Mouse (Mus musculus): ENCODE results near the gene Hacd2. TPM values are rescaled to one million over a fixed set of nuclear protein-coding genes. Genes with fewer than 3 reads are reported as not detected.
A peak's percentile ranks its signal among the peaks of the same experiment; 100 is the strongest.

The Hacd2 gene
- polyA plus RNA-seq, 1 experiment from 2014 or later, result 120 TPM

- Histone ChIP-seq H3K4me1 (no peaks in the 10 kb centered on the region), H3K9ac (no peak overlapping the region), H3K27ac (replicated peaks) (0 out of 2 replicates have a peak overlapping the region, but pooled peaks have one; percentile 79), H3K36me3 (peaks cover 12% of the 10 kb centered on the region), H3K4me2 (replicated peaks) (no peak overlapping the region), H3K27me3 (no peaks in the 10 kb centered on the region), H3K4me3 (replicated peaks) (no peak overlapping the region), H3K9me3 (replicated peaks) (no peaks in the 10 kb centered on the region)
- 83% methylated on average over 5 of the region's 5 CpGs for WGBS
- no peak for ATAC-seq (ENCODE audit: insufficient number of reproducible peaks, low FRiP score, low TSS enrichment, low read depth)
These were observed 12.7 kb downstream of the Hacd2 start for GRCm38 (mm10) chr16:35034971-35035370.

DNA sequence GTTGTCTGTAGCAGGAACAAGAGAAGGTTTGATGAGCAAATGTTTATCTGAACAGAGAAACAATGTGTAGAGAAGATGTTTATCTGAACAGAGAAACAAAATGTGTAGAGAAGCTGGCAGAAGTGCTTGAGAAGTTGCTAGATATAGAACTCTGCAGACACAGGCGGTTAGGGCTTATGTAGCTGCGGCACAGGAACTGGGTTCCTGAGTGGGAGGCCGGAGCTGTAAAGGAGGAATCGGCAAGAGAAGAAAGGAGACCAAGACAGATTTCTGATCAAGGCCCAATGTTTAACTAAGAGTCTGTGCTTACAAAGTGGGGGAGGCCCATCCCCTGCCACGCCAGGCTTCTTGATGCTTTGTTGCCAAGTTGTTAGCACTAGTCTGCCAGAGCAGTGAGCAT is 14.5 kb downstream of the Hacd2 start:
- Histone ChIP-seq H3K4me1 (no peaks in the 10 kb centered on the region), H3K9ac (no peak overlapping the region), H3K27me3 (no peaks in the 10 kb centered on the region), H3K4me2 (replicated peaks) (no peak overlapping the region), H3K9me3 (replicated peaks) (no peaks in the 10 kb centered on the region), H3K36me3 (peaks cover 18% of the 10 kb centered on the region), H3K4me3 (replicated peaks) (no peak overlapping the region), H3K27ac (replicated peaks) (no peak overlapping the region)
- 75% methylated on average over 5 of the region's 5 CpGs for WGBS
- no peak for ATAC-seq (ENCODE audit: insufficient number of reproducible peaks, low FRiP score, low TSS enrichment, low read depth)

DNA sequence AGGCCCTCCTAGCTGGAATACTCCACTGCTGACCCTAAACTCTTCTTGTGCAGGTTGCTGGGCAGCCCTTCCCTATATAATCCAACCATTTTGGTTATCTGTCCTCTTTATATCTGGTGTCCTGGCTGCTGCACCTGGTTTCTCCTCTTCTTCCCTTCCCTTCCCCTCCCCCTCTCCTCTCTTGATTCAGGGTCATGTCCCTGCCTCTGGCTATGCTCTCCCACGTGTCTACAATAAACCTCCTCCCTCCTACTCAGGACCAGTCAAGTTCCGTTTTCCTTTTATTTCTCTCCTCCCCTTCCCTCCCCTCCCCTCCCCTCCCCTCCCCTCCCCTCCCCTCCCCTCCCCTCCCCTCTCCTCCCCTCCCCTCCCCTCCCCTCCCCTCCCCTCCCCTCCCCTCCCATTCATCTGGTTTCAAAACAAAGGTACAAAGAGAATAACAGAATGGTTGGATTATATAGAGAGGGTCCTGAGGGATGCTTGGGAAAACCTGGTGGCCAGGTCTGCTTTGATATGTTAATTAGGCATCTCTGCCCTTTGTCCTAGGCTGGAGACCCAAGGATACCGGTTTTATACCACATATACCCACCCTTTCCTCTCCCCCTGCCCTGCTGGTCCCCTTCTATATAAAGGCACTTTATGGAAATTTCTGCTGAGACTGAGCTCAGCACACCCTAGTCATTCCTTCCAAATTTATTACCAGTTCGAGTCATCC is 16.3 kb downstream of the Hacd2 start:
- H3K9ac ChIP-seq, result no peak overlapping the region
- no peaks in the 10 kb centered on the region for H3K4me1 ChIP-seq
- H3K27ac ChIP-seq (replicated peaks), result no peak overlapping the region
- no peak for ATAC-seq (ENCODE audit: insufficient number of reproducible peaks, low FRiP score, low TSS enrichment, low read depth)
- peaks cover 26% of the 10 kb centered on the region for H3K36me3 ChIP-seq
- H3K4me3 ChIP-seq (replicated peaks), result no peak overlapping the region
- no peak overlapping the region for H3K4me2 ChIP-seq (replicated peaks)
- no peaks in the 10 kb centered on the region for H3K9me3 ChIP-seq (replicated peaks)
- no peaks in the 10 kb centered on the region for H3K27me3 ChIP-seq
- WGBS, result 17% methylated on average over 4 of the region's 4 CpGs

DNA sequence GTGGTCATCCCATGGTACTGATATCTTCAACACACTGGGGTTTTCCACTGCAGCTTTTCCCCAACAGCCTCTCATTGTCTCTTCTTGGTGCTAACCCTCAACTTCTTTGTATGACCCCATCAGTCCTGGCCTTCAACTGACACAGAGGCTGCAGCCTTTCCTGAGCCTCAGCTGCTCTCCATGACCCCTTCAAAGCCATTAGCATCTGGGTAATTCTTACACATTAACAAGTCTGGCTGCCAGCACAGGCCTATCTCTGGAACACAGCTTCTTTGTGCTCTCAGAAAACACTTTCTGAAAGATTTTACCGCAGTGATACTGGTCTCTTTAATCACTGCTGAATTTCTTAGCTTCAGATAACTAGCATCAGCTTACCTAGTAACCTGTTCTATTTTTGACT is 17.9 kb downstream of the Hacd2 start:
- WGBS, result 59% methylated on average over 1 of the region's 1 CpGs

GRCm38 (mm10) chr16:35041001-35041400 is 18.8 kb downstream of the Hacd2 start:
- H3K27ac ChIP-seq (replicated peaks), result no peak overlapping the region
- H3K4me2 ChIP-seq (replicated peaks), result no peak overlapping the region
- ATAC-seq (ENCODE audit: insufficient number of reproducible peaks, low FRiP score, low TSS enrichment, low read depth), result no peak
- peaks cover 26% of the 10 kb centered on the region for H3K36me3 ChIP-seq
- H3K9me3 ChIP-seq (replicated peaks), result no peaks in the 10 kb centered on the region
- 78% methylated on average over 7 of the region's 7 CpGs for WGBS
- no peak overlapping the region for H3K9ac ChIP-seq
- H3K4me3 ChIP-seq (replicated peaks), result no peak overlapping the region
- H3K27me3 ChIP-seq, result no peaks in the 10 kb centered on the region
- no peaks in the 10 kb centered on the region for H3K4me1 ChIP-seq

More for the DNA sequence above, 17.9 kb downstream of the Hacd2 start:
- H3K4me3 ChIP-seq (replicated peaks), result no peak overlapping the region
- H3K9ac ChIP-seq, result no peak overlapping the region
- H3K4me2 ChIP-seq (replicated peaks), result no peak overlapping the region
- peaks cover 26% of the 10 kb centered on the region for H3K36me3 ChIP-seq
- no peaks in the 10 kb centered on the region for H3K27me3 ChIP-seq
- H3K27ac ChIP-seq (replicated peaks), result no peak overlapping the region
- no peaks in the 10 kb centered on the region for H3K4me1 ChIP-seq
- H3K9me3 ChIP-seq (replicated peaks), result no peaks in the 10 kb centered on the region
- ATAC-seq (ENCODE audit: insufficient number of reproducible peaks, low FRiP score, low TSS enrichment, low read depth), result no peak

GRCm38 (mm10) chr16:35046081-35046775 is 24.0 kb downstream of the Hacd2 start:
- Histone ChIP-seq H3K9me3 (replicated peaks) (no peaks in the 10 kb centered on the region), H3K4me1 (no peaks in the 10 kb centered on the region), H3K4me2 (replicated peaks) (no peak overlapping the region), H3K27ac (replicated peaks) (no peak overlapping the region), H3K36me3 (peaks cover 14% of the 10 kb centered on the region; the same call in 1 of the 2 replicates), H3K4me3 (replicated peaks) (no peak overlapping the region), H3K27me3 (no peaks in the 10 kb centered on the region), H3K9ac (no peak overlapping the region)
- 73% methylated on average over 6 of the region's 6 CpGs for WGBS
- no peak for ATAC-seq (ENCODE audit: insufficient number of reproducible peaks, low FRiP score, low TSS enrichment, low read depth)

GRCm38 (mm10) chr16:35047272-35047969 is 25.2 kb downstream of the Hacd2 start:
- Histone ChIP-seq H3K9ac (no peak overlapping the region), H3K36me3 (peaks cover 6% of the 10 kb centered on the region; the same call in 1 of the 2 replicates), H3K27ac (replicated peaks) (no peak overlapping the region), H3K4me2 (replicated peaks) (no peak overlapping the region), H3K27me3 (no peaks in the 10 kb centered on the region), H3K4me3 (replicated peaks) (no peak overlapping the region), H3K4me1 (no peaks in the 10 kb centered on the region), H3K9me3 (replicated peaks) (no peaks in the 10 kb centered on the region)
- WGBS, result 78% methylated on average over 6 of the region's 6 CpGs
- no peak for ATAC-seq (ENCODE audit: insufficient number of reproducible peaks, low FRiP score, low TSS enrichment, low read depth)

DNA sequence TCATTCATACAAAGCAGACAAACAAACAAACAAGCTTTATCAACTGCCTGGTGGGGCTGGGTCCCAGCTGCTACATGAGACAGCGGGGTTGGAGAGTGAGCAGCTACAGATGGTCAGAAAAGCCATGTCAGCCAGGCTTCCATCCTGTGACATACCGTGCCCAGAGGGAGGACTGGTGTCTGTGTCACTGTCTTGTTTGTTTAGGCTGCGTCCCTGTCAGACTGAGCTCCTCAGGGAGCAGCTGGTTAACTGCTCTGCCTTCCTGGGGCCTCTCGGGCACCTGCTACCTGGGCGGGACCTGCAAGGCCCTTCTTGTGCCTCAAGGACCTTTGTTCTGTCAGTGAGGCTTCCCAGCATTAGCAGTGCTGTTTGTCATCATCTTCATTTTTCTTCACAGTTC is 28.8 kb downstream of the Hacd2 start:
- Histone ChIP-seq H3K4me3 (replicated peaks) (no peak overlapping the region), H3K27ac (replicated peaks) (no peak overlapping the region), H3K9ac (no peak overlapping the region), H3K9me3 (replicated peaks) (no peaks in the 10 kb centered on the region), H3K4me2 (replicated peaks) (no peak overlapping the region), H3K27me3 (no peaks in the 10 kb centered on the region), H3K4me1 (no peaks in the 10 kb centered on the region), H3K36me3 (peaks cover 4% of the 10 kb centered on the region; the same call in 1 of the 2 replicates)
- 55% methylated on average over 5 of the region's 5 CpGs for WGBS
- peak; percentile 76 for ATAC-seq (ENCODE audit: insufficient number of reproducible peaks, low FRiP score, low TSS enrichment, low read depth)

- H3K4me2 ChIP-seq (replicated peaks), result no peak overlapping the region
These were observed 30.0 kb downstream of the Hacd2 start for GRCm38 (mm10) chr16:35052191-35052590.

DNA sequence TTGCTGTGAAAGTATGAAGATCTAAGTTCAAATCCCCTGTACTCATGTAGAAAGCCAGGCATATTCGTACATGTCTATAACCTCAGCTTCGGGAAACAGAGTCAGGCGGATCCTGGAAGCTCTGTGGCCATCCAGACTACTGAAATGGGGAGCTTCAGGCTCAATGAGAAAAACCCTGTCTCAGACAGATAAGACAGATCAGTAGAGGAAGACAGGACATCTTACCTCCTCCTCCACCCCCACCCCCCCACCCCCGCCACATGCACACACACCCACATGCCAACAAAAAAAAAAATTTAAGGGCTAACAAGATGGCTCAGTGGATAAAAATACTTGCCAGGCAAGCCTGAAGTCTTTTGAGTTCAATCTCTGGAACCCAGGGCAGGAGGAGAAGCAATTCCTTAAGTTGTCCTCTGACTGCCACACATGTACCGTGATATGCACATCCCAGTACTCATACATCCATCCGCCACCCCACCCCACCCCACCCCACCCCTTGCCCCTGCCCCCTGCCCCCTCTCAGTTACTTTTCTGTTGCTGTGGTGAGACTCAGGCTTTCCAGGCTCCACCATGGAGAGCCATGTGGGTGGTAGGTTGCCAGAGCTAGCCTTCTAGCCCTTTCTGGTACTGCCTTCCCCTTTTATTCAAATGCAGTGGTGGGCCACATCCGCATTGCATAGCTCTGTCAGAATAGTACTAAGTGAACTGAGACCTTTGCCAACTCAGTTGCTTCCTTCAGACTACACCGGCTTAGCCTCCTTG is 32.4 kb downstream of the Hacd2 start:
- no peaks in the 10 kb centered on the region for H3K4me1 ChIP-seq
- ATAC-seq (ENCODE audit: insufficient number of reproducible peaks, low FRiP score, low TSS enrichment, low read depth), result no peak
- peaks cover 4% of the 10 kb centered on the region; the same call in 1 of the 2 replicates for H3K36me3 ChIP-seq
- no peak overlapping the region for H3K4me3 ChIP-seq (replicated peaks)
- 88% methylated on average over 8 of the region's 8 CpGs for WGBS
- no peaks in the 10 kb centered on the region for H3K9me3 ChIP-seq (replicated peaks)
- no peak overlapping the region for H3K4me2 ChIP-seq (replicated peaks)
- no peak overlapping the region for H3K9ac ChIP-seq
- H3K27me3 ChIP-seq, result no peaks in the 10 kb centered on the region
- no peak overlapping the region for H3K27ac ChIP-seq (replicated peaks)

More at GRCm38 (mm10) chr16:35052191-35052590, 30.0 kb downstream of the Hacd2 start:
- 96% methylated on average over 1 of the region's 1 CpGs for WGBS
- Histone ChIP-seq H3K27me3 (no peaks in the 10 kb centered on the region), H3K4me3 (replicated peaks) (no peak overlapping the region), H3K9me3 (replicated peaks) (no peaks in the 10 kb centered on the region), H3K4me1 (no peaks in the 10 kb centered on the region), H3K9ac (no peak overlapping the region), H3K27ac (replicated peaks) (no peak overlapping the region), H3K36me3 (peaks cover 4% of the 10 kb centered on the region; the same call in 1 of the 2 replicates)
- ATAC-seq (ENCODE audit: insufficient number of reproducible peaks, low FRiP score, low TSS enrichment, low read depth), result no peak

DNA sequence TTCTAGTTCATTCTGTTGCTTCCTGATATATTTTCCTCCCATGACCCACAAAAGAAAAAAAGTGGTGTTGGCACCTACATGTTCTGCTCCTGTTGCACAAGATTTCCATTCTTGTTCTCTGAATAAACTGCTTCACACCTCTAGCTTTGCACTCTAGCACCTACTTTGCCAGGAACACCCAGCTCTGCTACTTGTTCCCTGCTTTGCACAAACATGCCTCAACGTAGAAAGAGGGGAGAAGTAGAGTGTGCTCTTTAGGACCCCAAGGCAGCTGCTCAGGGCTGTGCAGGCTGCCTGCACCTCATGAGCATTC is 32.9 kb downstream of the Hacd2 start:
- Histone ChIP-seq H3K9ac (no peak overlapping the region), H3K4me3 (replicated peaks) (no peak overlapping the region), H3K4me1 (no peaks in the 10 kb centered on the region), H3K4me2 (replicated peaks) (no peak overlapping the region), H3K27me3 (no peaks in the 10 kb centered on the region), H3K9me3 (replicated peaks) (no peaks in the 10 kb centered on the region), H3K27ac (replicated peaks) (no peak overlapping the region), H3K36me3 (peaks cover under 1% of the 10 kb centered on the region; the same call in 1 of the 2 replicates)
- ATAC-seq (ENCODE audit: insufficient number of reproducible peaks, low FRiP score, low TSS enrichment, low read depth), result no peak
- 52% methylated on average over 1 of the region's 1 CpGs for WGBS

Measured in embryonic facial prominence, embryonic 15.5 days (tissue).